Mouse (Mus musculus) cerebellum, adult 9-10 months (tissue): Measurements from ENCODE around the gene Gm6793.

ENCODE experiments used
- DNase-seq: peaks from one replicate; pipeline ENCODE4 v3.0.0; 2022

The Gm6793 gene

DNA sequence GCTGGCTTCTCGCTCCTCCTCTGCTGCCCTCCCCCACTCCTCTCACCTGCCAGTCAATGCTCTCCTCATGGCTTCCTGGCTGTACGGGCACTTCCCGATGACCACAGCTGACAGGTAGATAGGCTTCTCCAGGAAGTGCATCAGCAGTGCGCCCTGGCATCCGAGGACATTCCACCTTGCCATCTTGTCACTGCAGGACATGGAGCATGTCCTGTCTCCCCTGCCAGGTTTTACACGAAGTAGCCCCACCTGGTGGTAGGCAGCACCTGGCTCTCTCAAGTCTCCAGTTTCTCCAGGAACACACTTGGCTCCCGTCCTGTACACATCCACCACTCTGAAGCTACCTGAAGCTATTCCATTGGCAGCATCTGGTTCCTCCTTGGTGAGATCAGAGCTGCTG lies 32.7 kb downstream of the Gm6793 start:
- DNase-seq, result peak; percentile 80

DNA sequence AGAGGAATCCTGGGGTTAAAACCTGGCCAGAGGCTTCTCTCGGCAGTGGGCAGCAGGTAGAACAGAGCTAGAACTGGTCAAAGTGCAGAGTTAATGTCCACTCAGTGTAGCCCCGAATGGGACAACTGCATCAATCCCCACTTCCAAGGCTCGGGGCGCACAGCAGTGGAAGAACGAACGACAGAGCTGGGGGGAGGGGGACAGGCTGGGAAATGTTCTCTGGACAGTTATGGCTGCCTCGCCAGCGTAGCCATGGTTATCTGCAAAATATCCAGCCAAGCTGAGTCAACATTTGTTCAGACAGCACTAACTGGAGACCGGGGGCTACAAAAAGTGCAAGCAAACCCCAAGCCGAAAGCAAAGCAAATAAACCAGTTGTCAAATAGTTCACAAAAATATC lies 36.7 kb downstream of the Gm6793 start:
- no peak for DNase-seq

DNA sequence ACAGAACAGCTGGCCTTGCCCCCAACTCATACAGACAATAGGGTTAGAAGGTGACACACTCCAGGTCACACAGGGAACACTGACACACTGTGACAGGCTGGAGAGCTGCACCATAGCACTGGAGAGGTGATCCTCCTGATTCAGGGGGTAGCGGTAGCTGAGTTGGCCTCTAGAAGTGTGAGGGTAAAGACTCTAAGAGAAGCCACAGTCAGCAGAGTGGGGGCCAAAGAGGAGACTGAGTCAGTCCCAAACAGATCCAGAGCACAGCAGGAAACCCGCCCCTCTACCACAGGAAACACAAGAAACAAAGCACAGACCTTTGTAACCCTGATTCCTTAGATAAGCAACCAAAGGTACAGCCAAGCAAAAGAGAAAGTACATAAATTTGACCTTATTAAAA lies 38.5 kb downstream of the Gm6793 start:
- no peak for DNase-seq

DNA sequence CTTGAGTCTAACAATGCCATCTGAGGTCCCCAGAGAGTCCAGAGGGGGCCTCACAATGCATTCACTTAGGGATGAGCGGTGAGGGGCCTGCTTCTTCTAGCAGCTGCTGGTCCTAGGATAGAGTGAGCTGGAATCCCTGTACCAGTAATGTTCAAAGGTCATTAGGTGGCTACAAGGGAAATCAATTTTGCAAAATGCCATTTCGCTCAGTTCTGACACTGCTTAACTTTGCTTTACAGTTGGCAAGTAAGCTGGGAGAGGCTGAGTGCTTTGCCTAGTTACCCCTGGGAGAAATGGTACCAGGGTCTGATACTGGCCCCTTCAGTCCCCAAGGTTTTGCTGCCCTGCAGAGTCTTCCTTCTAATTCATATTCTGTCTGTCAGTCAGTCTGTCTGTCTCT lies 39.1 kb downstream of the Gm6793 start:
- DNase-seq, result no peak

DNA sequence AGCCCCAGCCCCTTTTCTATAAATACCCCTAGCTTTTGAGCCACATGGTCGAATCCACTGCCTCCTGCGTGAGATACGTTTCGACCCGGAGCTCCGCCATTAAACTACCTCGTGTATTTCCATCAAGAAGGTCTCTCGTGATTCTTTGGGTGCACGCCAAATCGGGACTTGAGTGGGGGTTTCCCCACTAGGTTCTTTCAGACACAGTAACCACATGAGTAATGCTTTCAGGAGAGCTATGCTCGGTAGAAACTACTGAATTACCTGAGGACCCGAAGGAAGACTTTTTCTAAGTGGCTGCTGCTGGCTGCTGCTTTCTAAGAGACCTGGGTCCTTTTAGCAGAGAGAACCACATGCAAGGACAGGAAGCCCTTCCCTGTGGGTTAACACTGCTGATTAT lies 40.7 kb downstream of the Gm6793 start:
- DNase-seq, result no peak

DNA sequence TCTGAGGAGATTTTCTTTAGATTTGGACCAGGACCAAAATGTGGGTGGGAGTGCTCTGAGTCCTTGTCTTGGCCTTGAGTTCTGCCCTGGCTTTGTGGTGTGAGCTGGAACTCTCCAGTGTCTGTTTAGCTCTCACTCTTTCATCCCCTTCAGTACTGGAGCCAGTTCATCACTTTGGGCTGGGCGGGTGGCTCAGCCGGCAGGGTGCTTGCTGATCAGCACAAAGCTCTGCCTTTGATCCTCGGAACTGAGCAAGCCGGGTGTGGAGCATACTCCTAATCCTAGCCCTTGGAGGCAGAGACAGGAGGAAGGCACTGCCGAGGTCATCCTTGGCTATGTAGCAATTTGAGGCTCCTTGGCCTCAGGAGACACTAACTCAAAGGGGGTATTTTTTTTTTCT lies 45.8 kb downstream of the Gm6793 start:
- no peak for DNase-seq

DNA sequence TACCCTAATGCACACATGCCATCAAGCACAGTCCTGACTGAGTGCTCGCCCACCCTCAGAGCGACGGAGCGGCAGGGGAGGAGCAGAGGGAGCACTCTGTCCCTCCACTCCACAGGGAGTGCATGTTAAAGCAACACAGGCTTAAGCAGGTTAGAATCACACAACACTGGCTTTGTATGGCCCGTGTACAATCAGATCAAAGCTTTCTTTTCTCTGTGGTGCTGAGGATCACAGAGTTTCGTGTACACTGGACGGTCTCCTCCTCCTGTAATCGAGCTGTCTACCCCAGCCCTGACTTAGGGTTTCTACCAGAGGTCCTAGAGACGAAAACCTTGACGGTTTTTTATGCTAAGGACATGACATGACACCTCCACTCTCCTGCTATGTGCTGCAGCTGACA lies 46.3 kb downstream of the Gm6793 start:
- no peak for DNase-seq

DNA sequence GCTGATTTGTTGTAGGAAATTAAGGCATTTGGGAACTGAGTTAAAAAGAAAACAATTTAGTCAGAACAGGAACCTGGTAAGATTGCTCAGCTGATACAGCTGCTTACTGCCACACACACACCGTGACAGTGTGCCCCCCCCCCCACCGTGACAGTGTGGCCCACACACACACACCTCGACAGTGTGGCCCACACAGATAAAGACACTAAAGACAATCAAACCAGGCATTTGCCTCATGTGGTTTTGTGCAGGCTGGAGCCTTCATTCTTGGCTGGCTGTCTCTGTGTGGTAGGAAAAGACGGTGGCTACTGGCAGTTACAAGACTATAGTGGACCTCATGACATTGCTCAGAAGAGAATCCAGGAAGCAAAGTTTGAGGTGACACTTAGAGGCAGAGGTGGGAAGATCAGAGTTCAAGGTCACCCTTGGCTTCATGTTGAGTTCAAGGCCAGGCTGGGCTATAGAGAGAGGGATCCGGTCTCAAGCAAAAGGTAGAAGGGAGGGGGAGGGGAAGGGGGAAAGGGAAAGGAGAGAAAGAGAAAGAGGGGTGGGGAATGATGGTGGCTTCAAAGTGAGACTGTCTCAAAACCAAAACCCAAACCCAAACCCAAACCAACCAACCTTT lies 47.5 kb downstream of the Gm6793 start:
- no peak for DNase-seq

DNA sequence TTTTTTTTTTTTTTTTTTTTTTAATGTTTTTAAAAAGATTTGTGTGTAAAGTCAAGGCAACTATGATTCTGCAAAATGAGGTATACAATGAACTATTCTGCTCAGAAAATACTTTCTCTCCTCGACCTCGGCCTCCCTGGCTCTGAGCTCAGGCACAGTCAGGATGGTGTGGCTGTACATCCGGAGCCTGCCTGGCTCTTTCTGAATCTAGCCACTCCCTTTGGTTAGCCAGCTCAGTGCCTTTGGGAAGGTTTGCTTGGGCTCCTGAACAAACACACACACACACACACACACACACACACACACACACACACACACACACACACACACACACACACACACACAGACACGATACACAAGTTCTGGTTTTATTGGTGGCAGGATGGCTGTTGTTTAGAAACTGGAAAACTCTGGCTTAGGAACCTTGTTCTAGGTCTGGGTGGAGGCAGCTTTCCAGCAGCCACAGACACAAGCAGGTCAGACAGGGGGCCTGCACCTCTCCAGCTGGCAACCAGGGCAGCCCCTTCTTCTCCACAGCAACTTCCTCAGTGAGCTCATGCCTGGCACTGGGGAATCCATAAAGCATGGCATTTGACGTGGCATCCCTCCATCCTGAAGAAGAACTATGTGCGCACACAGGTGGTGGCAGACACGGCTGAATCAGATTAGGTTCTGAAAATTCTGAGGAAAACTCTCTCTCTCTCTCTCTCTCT lies 49.8 kb downstream of the Gm6793 start:
- DNase-seq, result no peak

DNA sequence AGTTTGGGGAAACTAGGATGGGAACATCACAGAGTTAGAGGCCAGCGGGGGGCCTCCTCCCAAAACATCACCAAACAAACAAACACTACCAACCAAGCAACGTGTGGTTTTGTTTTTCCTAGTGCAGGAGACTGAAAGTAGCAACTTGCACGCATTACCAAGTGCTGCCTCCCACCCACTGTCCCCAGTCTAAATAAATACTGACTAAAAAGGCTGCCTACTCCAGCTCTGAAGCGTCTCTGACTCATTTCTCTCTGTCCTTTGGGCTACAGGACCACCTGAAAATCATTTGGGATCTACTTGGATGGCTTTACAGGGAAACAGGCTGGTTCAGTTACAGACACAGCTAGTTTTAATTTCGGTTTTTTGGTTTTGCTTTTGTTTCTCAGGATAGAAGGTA lies 50.5 kb downstream of the Gm6793 start:
- no peak for DNase-seq

DNA sequence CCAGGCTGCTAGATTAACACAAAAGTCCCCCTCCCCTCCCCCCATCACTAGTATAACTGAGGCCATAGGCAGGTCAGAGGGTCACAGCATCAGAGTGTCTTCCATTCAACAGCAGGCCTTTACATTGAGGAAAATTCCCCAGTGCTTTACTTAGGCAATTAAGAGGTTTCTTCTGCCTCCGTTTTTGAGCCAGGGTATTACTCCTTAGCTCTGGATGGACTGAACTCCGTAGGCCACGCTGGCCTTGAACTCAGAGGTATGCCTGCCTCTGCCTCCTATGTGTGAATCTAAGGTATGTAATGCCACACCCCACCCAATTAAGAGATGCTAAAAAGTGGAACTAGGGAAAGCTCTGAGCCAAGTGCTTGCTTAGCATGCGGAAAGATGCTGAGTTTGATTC lies 51.3 kb downstream of the Gm6793 start:
- no peak for DNase-seq
